ENCODE assay signal across 9 mouse cellular contexts in genomic region chr11:77802341-77802865, GRCm38 (mm10). TPM values are rescaled to one million over a fixed set of nuclear protein-coding genes. Genes with fewer than 3 reads are reported as not detected.
DNase-seq lines count a peak whose midpoint lies in the region; ATAC-seq and TF ChIP-seq lines count a peak whose summit lies in the region.
"Had no signal": no experiment of that assay in that cellular context is flagged by ENCODE, and none has a peak within 500 bp of the region (broad histone marks: within the 10 kb centered on the region; RNA-seq: fewer than 3 reads in every experiment).

No protein-coding gene starts in this region.

- no peak overlapping the region for H3K4me3 ChIP-seq in intestine, embryonic 15.5 days (replicated peaks)
- no peak overlapping the region for H3K4me3 ChIP-seq in intestine, embryonic 16.5 days (ENCODE audit: low read length)
- 0 out of 2 replicates have a peak overlapping the region, but pooled peaks have one; percentile 13 for H3K4me3 ChIP-seq in embryonic facial prominence, embryonic 10.5 days
- no peak overlapping the region for H3K4me3 ChIP-seq in kidney, postnatal 0 days (replicated peaks; ENCODE audit: low read depth, low read length)
- peak overlapping the region; percentile 91 for H3K4me3 ChIP-seq in megakaryocyte, embryonic 14.5 days (replicated peaks)
- H3K4me3 ChIP-seq in forebrain, postnatal 0 days (ENCODE audit: low read depth, low read length): no peak overlapping the region

- no peak for ATAC-seq in intestine, embryonic 15.5 days
- no peak for ATAC-seq in intestine, embryonic 16.5 days
- no peak for ATAC-seq in kidney, postnatal 0 days (replicated peaks; ENCODE audit: low FRiP score, low read depth)
- no peak for ATAC-seq in forebrain, postnatal 0 days

- 65% methylated on average over 9 of the region's 9 CpGs for WGBS in intestine, embryonic 15.5 days
- 72% methylated on average over 9 of the region's 9 CpGs for WGBS in intestine, embryonic 16.5 days
- 71% methylated on average over 9 of the region's 9 CpGs for WGBS in embryonic facial prominence, embryonic 10.5 days
- WGBS in kidney, postnatal 0 days: 57% methylated on average over 9 of the region's 9 CpGs
- 71% methylated on average over 9 of the region's 9 CpGs for WGBS in forebrain, postnatal 0 days

- H3K36me3 ChIP-seq in intestine, embryonic 15.5 days: no peaks in the 10 kb centered on the region
- H3K36me3 ChIP-seq in intestine, embryonic 16.5 days (ENCODE audit: control insufficient read depth, insufficient read depth, low read length): no peaks in the 10 kb centered on the region
- no peaks in the 10 kb centered on the region for H3K36me3 ChIP-seq in embryonic facial prominence, embryonic 10.5 days (replicated peaks)
- no peaks in the 10 kb centered on the region for H3K36me3 ChIP-seq in kidney, postnatal 0 days (ENCODE audit: insufficient read depth, low read length)
- H3K36me3 ChIP-seq in megakaryocyte, embryonic 14.5 days (replicated peaks; ENCODE audit: low read length): peaks cover 7% of the 10 kb centered on the region
- no peaks in the 10 kb centered on the region for H3K36me3 ChIP-seq in forebrain, postnatal 0 days (ENCODE audit: insufficient read depth)

- H3K27ac ChIP-seq in intestine, embryonic 15.5 days: 0 out of 2 replicates have a peak overlapping the region, but pooled peaks have one; percentile 9
- H3K27ac ChIP-seq in intestine, embryonic 16.5 days (ENCODE audit: low read length): no peak overlapping the region
- H3K27ac ChIP-seq in embryonic facial prominence, embryonic 10.5 days (replicated peaks): 0 out of 2 replicates have a peak overlapping the region, but pooled peaks have one; percentile 4
- peak overlapping the region; percentile 50 for H3K27ac ChIP-seq in kidney, postnatal 0 days
- H3K27ac ChIP-seq in forebrain, postnatal 0 days (ENCODE audit: low read depth, low read length): no peak overlapping the region

- no peaks in the 10 kb centered on the region for H3K27me3 ChIP-seq in intestine, embryonic 15.5 days (replicated peaks)
- H3K27me3 ChIP-seq in intestine, embryonic 16.5 days (replicated peaks; ENCODE audit: control insufficient read depth, insufficient read depth, low read length): no peaks in the 10 kb centered on the region
- H3K27me3 ChIP-seq in embryonic facial prominence, embryonic 10.5 days (replicated peaks; ENCODE audit: low read depth, poor library complexity, severe bottlenecking): no peaks in the 10 kb centered on the region
- no peaks in the 10 kb centered on the region for H3K27me3 ChIP-seq in kidney, postnatal 0 days (ENCODE audit: insufficient read depth, low read length)
- H3K27me3 ChIP-seq in megakaryocyte, embryonic 14.5 days (replicated peaks): no peaks in the 10 kb centered on the region
- H3K27me3 ChIP-seq in forebrain, postnatal 0 days (ENCODE audit: insufficient read depth, low read length): no peaks in the 10 kb centered on the region

- peaks cover 17% of the 10 kb centered on the region for H3K4me1 ChIP-seq in intestine, embryonic 15.5 days (replicated peaks)
- peaks cover 21% of the 10 kb centered on the region for H3K4me1 ChIP-seq in intestine, embryonic 16.5 days (ENCODE audit: control insufficient read depth, insufficient read depth, low read length)
- peaks cover 36% of the 10 kb centered on the region for H3K4me1 ChIP-seq in embryonic facial prominence, embryonic 10.5 days
- peaks cover 18% of the 10 kb centered on the region for H3K4me1 ChIP-seq in kidney, postnatal 0 days (replicated peaks; ENCODE audit: insufficient read depth, low read length)
- peaks cover 77% of the 10 kb centered on the region for H3K4me1 ChIP-seq in megakaryocyte, embryonic 14.5 days
- H3K4me1 ChIP-seq in forebrain, postnatal 0 days (ENCODE audit: insufficient read depth): no peaks in the 10 kb centered on the region

- no peaks in the 10 kb centered on the region for H3K9me3 ChIP-seq in intestine, embryonic 15.5 days
- H3K9me3 ChIP-seq in intestine, embryonic 16.5 days (ENCODE audit: control insufficient read depth, low read length): no peaks in the 10 kb centered on the region
- H3K9me3 ChIP-seq in embryonic facial prominence, embryonic 10.5 days: no peaks in the 10 kb centered on the region
- no peaks in the 10 kb centered on the region for H3K9me3 ChIP-seq in kidney, postnatal 0 days (replicated peaks; ENCODE audit: low read length)
- no peaks in the 10 kb centered on the region for H3K9me3 ChIP-seq in megakaryocyte, embryonic 14.5 days
- H3K9me3 ChIP-seq in forebrain, postnatal 0 days (ENCODE audit: low read length): no peaks in the 10 kb centered on the region

- no peak for TF ChIP-seq CTCF in kidney, postnatal 0 days (IDR thresholded peaks at IDR 0.05; ENCODE audit: low read depth)
- TF ChIP-seq CTCF in forebrain, postnatal 0 days (IDR thresholded peaks at IDR 0.05; ENCODE audit: low read depth): no peak

- DNase-seq in embryonic facial prominence, embryonic 10.5 days (ENCODE audit: low spot score): no peak
- no peak for DNase-seq in kidney, postnatal 0 days (ENCODE audit: low spot score)
- peak; percentile 86 for DNase-seq in thymus, postnatal 25 days
- DNase-seq in ovary, postnatal 14 days (ENCODE audit: low spot score): no peak
- no peak for DNase-seq in forebrain, postnatal 0 days

- H3K4me2 ChIP-seq in intestine, embryonic 15.5 days (replicated peaks): 0 out of 2 replicates have a peak overlapping the region, but pooled peaks have one; percentile 11
- H3K4me2 ChIP-seq in intestine, embryonic 16.5 days (ENCODE audit: low read depth, low read length): no peak overlapping the region
- H3K4me2 ChIP-seq in kidney, postnatal 0 days (ENCODE audit: low read length): no peak overlapping the region
- H3K4me2 ChIP-seq in forebrain, postnatal 0 days (ENCODE audit: low read depth): no peak overlapping the region

- no peak overlapping the region for H3K9ac ChIP-seq in intestine, embryonic 15.5 days
- H3K9ac ChIP-seq in intestine, embryonic 16.5 days (ENCODE audit: low read depth, low read length): no peak overlapping the region
- no peak overlapping the region for H3K9ac ChIP-seq in kidney, postnatal 0 days (ENCODE audit: low read depth, low read length)
- no peak overlapping the region for H3K9ac ChIP-seq in forebrain, postnatal 0 days

RNA-seq across cellular contexts. Expression of gene Gm10277, which starts 14.9 kb away (rescaled TPM):
- polyA plus RNA-seq in intestine, embryonic 15.5 days (2015; fragmentation: Nextera tagmentation; extraction: Ambion mirVana): 0.93 and 1.5 TPM in 2 replicates
- polyA plus RNA-seq in intestine, embryonic 16.5 days (2015; fragmentation: Nextera tagmentation; extraction: Ambion mirVana): 0.89 and 1.0 TPM in 2 replicates
- 1.3 and 1.6 TPM in 2 replicates for polyA plus RNA-seq in embryonic facial prominence, embryonic 10.5 days (2016; fragmentation: Nextera tagmentation; extraction: Ambion mirVana)
- 0.34 and 0.40 TPM in 2 replicates for polyA plus RNA-seq in kidney, postnatal 0 days (2015; fragmentation: Nextera tagmentation; extraction: Ambion mirVana)
- not detected in 2 replicates for polyA plus RNA-seq in megakaryocyte, embryonic 14.5 days (2012; ENCODE audit: insufficient read depth, low replicate concordance)
- total RNA-seq in forebrain, postnatal 0 days (2014; rRNA removed): not detected in 2 replicates
- polyA plus RNA-seq in forebrain, postnatal 0 days (2015; fragmentation: Nextera tagmentation; extraction: Ambion mirVana): 0.29 TPM in 1 of 2 replicates, not detected in the other
- total RNA-seq: gastrocnemius, postnatal 4 days had no signal

RNA-seq across cellular contexts. Expression of gene Myo18a, which starts 39.4 kb away (rescaled TPM):
- 27.7 and 32.1 TPM in 2 replicates for polyA plus RNA-seq in intestine, embryonic 15.5 days (2015; fragmentation: Nextera tagmentation; extraction: Ambion mirVana)
- 31.2 and 31.8 TPM in 2 replicates for polyA plus RNA-seq in intestine, embryonic 16.5 days (2015; fragmentation: Nextera tagmentation; extraction: Ambion mirVana)
- 25.7 and 27.2 TPM in 2 replicates for polyA plus RNA-seq in embryonic facial prominence, embryonic 10.5 days (2016; fragmentation: Nextera tagmentation; extraction: Ambion mirVana)
- polyA plus RNA-seq in kidney, postnatal 0 days (2015; fragmentation: Nextera tagmentation; extraction: Ambion mirVana): 26.5 and 27.7 TPM in 2 replicates
- polyA plus RNA-seq in megakaryocyte, embryonic 14.5 days (2012; ENCODE audit: insufficient read depth, low replicate concordance): 6.7 and 20.0 TPM in 2 replicates
- 67.5 and 85.2 TPM in 2 replicates for total RNA-seq in forebrain, postnatal 0 days (2014; rRNA removed)
- polyA plus RNA-seq in forebrain, postnatal 0 days (2015; fragmentation: Nextera tagmentation; extraction: Ambion mirVana): 23.9 and 33.8 TPM in 2 replicates

Comparison
In these comparisons a context has a peak if more than half of its experiments do, and no peak if none do; other contexts are left out.
1. H3K27ac ChIP-seq: peak in intestine, embryonic 15.5 days (single experiment), embryonic facial prominence, embryonic 10.5 days (single experiment) and kidney, postnatal 0 days (single experiment); none in intestine, embryonic 16.5 days (single experiment) and forebrain, postnatal 0 days (single experiment).
2. H3K4me3 ChIP-seq: peak in embryonic facial prominence, embryonic 10.5 days (single experiment) and megakaryocyte, embryonic 14.5 days (single experiment); none in intestine, embryonic 15.5 days (single experiment), intestine, embryonic 16.5 days (single experiment), kidney, postnatal 0 days (single experiment) and forebrain, postnatal 0 days (single experiment).